Mouse (Mus musculus): ENCODE measurements around the gene Wdr25. TPM values are rescaled to one million over a fixed set of nuclear protein-coding genes. Genes with fewer than 3 reads are reported as not detected.
A peak's percentile ranks its signal among the peaks of the same experiment; 100 is the strongest.

Wdr25 gene
- polyA plus RNA-seq, 1 experiment from 2014 or later: 7.5 TPM

DNA sequence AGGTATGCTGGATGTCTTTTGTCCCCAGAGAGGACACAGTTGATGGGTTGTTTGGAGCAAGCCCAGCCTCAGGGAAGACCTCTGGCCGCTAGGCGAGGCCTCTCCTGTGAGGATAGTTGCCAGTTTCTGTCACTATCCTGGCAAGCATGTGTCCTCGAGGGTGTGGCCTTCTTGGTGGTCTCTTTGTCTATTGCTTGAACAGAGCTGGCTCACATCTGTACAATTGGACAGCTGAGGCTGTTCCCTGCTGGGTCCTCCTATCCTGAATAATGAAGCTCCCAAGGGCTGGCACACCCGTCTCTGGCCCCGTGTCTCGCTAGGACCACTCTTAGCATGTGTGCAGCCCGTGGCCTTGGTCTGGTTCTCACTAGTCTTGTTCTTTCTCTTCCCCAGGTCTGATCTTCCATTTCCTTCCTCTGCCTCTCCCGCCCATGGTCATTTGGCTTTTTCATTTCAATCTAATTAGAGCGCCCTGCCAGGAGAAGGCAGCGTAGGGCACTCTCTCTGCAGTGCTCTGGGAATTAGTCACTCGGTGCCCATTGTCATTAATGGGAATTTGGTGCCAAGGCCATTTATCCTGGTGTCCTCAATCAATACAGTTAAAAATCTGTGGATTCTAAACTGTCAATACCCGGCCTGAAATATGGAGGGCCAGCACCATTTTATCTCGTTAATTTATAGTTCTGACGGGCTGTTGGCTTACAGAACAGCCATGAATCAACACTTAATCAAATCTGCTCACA is 88.7 kb downstream of the Wdr25 start:
- ChIA-PET POLR2A (no interaction called here), CTCF (no interaction called here)
- TF ChIP-seq CTCF (IDR thresholded peaks at IDR 0.05): no peak
- DNase-seq (ENCODE audit: low read depth, low spot score): no peak
- H3K27me3 ChIP-seq: no peaks in the 10 kb centered on the region
- ATAC-seq: no peak
- in situ Hi-C loops (cut with MboI; ENCODE audit: low pct_unique_long_range_greater_than_20kb): no loop called here

DNA sequence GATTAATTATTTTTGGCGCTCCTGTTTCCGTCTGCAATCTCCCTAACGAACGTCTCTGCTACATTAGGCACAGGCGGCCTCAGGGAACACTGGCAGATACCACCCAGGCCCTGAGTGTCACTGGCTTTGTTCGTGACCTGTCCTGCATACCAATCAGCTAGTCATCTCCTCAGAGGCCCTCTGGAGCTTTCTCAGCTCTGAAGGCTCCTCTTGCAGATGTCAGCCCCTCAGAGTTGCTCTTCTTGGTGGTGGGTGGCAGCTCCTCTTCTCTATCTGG is 89.2 kb downstream of the Wdr25 start:
- TF ChIP-seq CTCF (IDR thresholded peaks at IDR 0.05): no peak
- no peaks in the 10 kb centered on the region for H3K27me3 ChIP-seq
- no peak for DNase-seq (ENCODE audit: low read depth, low spot score)
- in situ Hi-C loops (cut with MboI; ENCODE audit: low pct_unique_long_range_greater_than_20kb): no loop called here
- ATAC-seq: no peak
- CTCF ChIA-PET: no interaction called here
- POLR2A ChIA-PET: no interaction called here

DNA sequence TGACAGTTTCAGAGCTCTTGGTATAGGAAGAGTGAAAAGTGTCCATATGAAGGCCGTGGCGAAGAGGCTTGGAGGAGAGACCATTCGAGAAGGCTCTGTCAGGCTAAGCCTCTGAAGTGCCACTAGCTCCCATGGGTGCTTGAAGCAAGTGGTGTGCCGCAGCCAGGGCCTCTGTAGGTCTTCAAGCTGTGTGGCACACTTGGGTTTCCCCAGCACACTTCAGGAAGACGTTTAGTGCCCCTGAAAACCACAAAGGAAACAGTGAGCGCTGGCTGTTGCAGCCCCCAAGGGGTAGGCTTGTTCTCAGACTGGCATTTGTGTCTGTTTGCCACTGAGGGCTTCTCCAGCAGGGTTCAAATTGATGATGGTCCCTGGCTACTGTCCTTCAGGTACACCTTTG is 90.1 kb downstream of the Wdr25 start:
- no peak for DNase-seq (ENCODE audit: low read depth, low spot score)
- no peak for TF ChIP-seq CTCF (IDR thresholded peaks at IDR 0.05)
- no peaks in the 10 kb centered on the region for H3K27me3 ChIP-seq
- in situ Hi-C loops (cut with MboI; ENCODE audit: low pct_unique_long_range_greater_than_20kb): no loop called here
- no peak for ATAC-seq
- POLR2A ChIA-PET: no interaction called here
- CTCF ChIA-PET: no interaction called here

DNA sequence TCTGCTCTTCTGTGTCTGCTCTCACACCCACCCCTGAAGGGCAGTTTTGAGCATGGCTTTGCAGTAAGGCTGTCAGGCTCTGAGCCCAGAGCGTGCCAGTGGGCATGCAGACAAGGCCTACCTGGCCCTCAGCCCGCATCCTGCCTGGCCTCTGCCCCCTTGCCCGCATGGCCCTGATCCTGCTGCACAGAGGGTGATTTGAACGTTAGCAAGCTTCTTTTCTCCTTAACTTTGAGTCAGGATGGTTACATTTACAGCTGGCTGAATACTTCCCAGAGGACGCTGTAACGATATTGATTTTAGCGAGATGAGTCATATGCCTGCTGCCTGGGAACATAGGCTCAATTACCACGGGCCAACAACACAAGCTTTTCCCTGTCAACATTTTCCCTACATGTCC is 91.0 kb downstream of the Wdr25 start:
- in situ Hi-C loops (cut with MboI; ENCODE audit: low pct_unique_long_range_greater_than_20kb): no loop called here
- H3K27me3 ChIP-seq: no peaks in the 10 kb centered on the region
- no peak for DNase-seq (ENCODE audit: low read depth, low spot score)
- CTCF ChIA-PET: interaction anchor here (0.6 kb wide), 1 partner anchor 331 kb away, joined by 3 read pairs; no protein-coding TSS in a partner anchor
- TF ChIP-seq CTCF (IDR thresholded peaks at IDR 0.05): no peak
- POLR2A ChIA-PET: no interaction called here
- peak; percentile 34 for ATAC-seq

DNA sequence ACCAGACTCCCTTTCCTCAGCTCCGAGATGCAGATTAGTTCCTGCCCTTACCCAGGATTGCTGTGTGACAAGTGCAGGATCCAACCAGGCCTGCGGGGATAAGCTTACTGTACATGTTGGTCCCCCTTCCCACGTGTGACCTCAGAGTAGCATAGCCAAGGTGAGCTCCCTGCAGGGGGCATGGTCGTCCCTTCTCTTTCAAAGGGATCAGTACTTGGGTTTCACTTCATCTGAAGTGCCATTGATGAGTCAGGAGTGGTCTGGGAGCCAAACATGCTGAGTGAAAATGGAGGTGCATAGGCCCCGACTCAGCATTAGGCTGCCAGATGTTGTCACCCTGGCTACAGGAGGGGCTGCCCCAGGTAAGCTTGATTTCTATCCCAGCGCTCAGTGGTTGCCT is 91.6 kb downstream of the Wdr25 start:
- no peak for TF ChIP-seq CTCF (IDR thresholded peaks at IDR 0.05)
- ATAC-seq (no peak), DNase-seq (ENCODE audit: low read depth, low spot score) (no peak)
- in situ Hi-C loops (cut with MboI; ENCODE audit: low pct_unique_long_range_greater_than_20kb): no loop called here
- H3K27me3 ChIP-seq: no peaks in the 10 kb centered on the region
- POLR2A ChIA-PET: no interaction called here
- CTCF ChIA-PET: interaction anchor here (0.6 kb wide), 1 partner anchor 330 kb away, joined by 3 read pairs; no protein-coding TSS in a partner anchor

GRCm38 (mm10) chr12:108987448-108987847 is 94.0 kb downstream of the Wdr25 start:
- no peak for TF ChIP-seq CTCF (IDR thresholded peaks at IDR 0.05)
- DNase-seq (ENCODE audit: low read depth, low spot score) (no peak), ATAC-seq (no peak)
- ChIA-PET CTCF (no interaction called here), POLR2A (no interaction called here)
- H3K27me3 ChIP-seq: no peaks in the 10 kb centered on the region
- in situ Hi-C loops (cut with MboI; ENCODE audit: low pct_unique_long_range_greater_than_20kb): no loop called here

DNA sequence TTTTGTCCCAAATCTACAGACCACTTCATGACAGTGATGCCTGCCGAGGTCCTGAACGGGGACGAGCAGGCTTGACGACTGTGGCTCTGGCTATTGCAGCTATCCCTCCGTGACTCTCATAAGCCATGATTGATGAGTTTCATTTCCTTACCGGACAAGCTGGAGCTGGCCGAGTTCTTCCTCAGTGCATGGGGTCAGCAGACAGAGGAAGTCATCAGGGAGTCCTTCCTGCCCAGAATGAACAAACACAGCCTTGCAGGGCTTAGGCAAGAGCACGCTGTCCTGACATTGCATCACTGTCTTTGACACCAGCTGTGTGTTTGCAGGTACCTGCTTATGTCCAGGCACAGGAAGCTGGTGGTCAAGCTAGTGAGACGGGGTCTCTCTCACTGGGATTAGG is 97.0 kb downstream of the Wdr25 start:
- ChIA-PET POLR2A (no interaction called here), CTCF (no interaction called here)
- no peak for TF ChIP-seq CTCF (IDR thresholded peaks at IDR 0.05)
- ATAC-seq (no peak), DNase-seq (ENCODE audit: low read depth, low spot score) (no peak)
- H3K27me3 ChIP-seq: no peaks in the 10 kb centered on the region
- in situ Hi-C loops (cut with MboI; ENCODE audit: low pct_unique_long_range_greater_than_20kb): loop anchor here (5.0 kb wide), 1 partner anchor 83 kb away; no protein-coding TSS in a partner anchor

GRCm38 (mm10) chr12:108993046-108993445 is 99.6 kb downstream of the Wdr25 start:
- no peaks in the 10 kb centered on the region for H3K27me3 ChIP-seq
- DNase-seq (ENCODE audit: low read depth, low spot score): no peak
- no peak for TF ChIP-seq CTCF (IDR thresholded peaks at IDR 0.05)
- no peak for ATAC-seq
- in situ Hi-C loops (cut with MboI; ENCODE audit: low pct_unique_long_range_greater_than_20kb): loop anchor here (5.0 kb wide), 1 partner anchor 86 kb away; no protein-coding TSS in a partner anchor
- ChIA-PET POLR2A (no interaction called here), CTCF (no interaction called here)

GRCm38 (mm10) chr12:108994436-108995031 is 101.1 kb downstream of the Wdr25 start:
- CTCF ChIA-PET: no interaction called here
- in situ Hi-C loops (cut with MboI; ENCODE audit: low pct_unique_long_range_greater_than_20kb): loop anchor here (5.0 kb wide), 1 partner anchor 87 kb away; no protein-coding TSS in a partner anchor
- no peak for ATAC-seq

DNA sequence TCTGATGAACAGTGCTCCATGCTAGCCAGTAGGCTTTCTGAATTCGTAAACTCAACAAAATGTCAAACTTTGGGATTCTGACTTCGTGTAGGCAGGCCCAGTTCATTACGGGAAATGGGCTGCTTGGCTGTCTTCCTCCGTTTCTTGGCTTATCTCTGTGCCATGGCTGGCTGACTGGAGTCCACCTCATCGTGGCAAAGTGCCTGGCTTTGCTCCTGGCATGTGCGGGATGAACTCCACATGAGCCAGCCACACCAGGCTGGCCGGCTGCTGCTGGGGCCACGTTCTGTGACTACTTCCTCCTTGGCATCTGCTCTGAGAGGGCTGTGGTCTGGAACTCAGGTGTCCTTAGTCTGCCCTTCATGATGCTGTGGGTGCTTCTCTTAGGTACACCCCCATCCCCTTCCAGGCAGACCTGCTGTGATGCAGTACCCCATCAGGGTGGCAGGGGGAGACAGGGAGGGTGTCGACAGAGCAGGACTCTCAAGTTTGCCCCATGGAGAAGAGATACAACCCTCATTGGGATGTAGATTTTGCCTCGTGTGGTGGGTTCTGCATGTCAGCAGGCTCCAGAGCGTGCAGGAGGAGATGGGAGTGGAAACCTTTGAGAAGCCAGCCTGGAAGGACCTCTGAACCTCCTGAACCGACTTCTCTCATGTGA is 102.7 kb downstream of the Wdr25 start:
- no peak for ATAC-seq
- DNase-seq (ENCODE audit: low read depth, low spot score): no peak
- H3K27me3 ChIP-seq: no peaks in the 10 kb centered on the region
- TF ChIP-seq CTCF (IDR thresholded peaks at IDR 0.05): no peak
- CTCF ChIA-PET: interaction anchor here (0.7 kb wide), 1 partner anchor 19 kb away, joined by 3 read pairs; no protein-coding TSS in a partner anchor
- POLR2A ChIA-PET: no interaction called here
- in situ Hi-C loops (cut with MboI; ENCODE audit: low pct_unique_long_range_greater_than_20kb): no loop called here

More at GRCm38 (mm10) chr12:108994436-108995031, 101.1 kb downstream of the Wdr25 start:
- POLR2A ChIA-PET: no interaction called here
- TF ChIP-seq CTCF (IDR thresholded peaks at IDR 0.05): no peak
- DNase-seq (ENCODE audit: low read depth, low spot score): no peak
- no peaks in the 10 kb centered on the region for H3K27me3 ChIP-seq

- no peak for TF ChIP-seq CTCF (IDR thresholded peaks at IDR 0.05)
- ATAC-seq (no peak), DNase-seq (ENCODE audit: low read depth, low spot score) (no peak)
- CTCF ChIA-PET: interaction anchor here (1.2 kb wide), 1 partner anchor 9 kb away, joined by 3 read pairs; no protein-coding TSS in a partner anchor
- in situ Hi-C loops (cut with MboI; ENCODE audit: low pct_unique_long_range_greater_than_20kb): no loop called here
- POLR2A ChIA-PET: no interaction called here
- no peaks in the 10 kb centered on the region for H3K27me3 ChIP-seq
These were observed 103.8 kb downstream of the Wdr25 start for GRCm38 (mm10) chr12:108997249-108997648.

Data from Patski (cell line).